Mouse (Mus musculus) MEL (cell line): ENCODE measurements around the gene Cdc42bpa. TPM values are rescaled to one million over a fixed set of nuclear protein-coding genes. Genes with fewer than 3 reads are reported as not detected.

Experiments
- DNase-seq: peaks from one replicate; pipeline ENCODE4 v3.0.0; 2011; ENCODE audit warnings: low read depth, low spot score
- H3K27ac ChIP-seq: 2 replicates; pipeline ENCODE4 v1.5.1; 2012; ENCODE audit warnings: low read depth, mild to moderate bottlenecking, control low read depth, low read length, moderate library complexity; ENCODE audit not compliant: control insufficient read depth
- H3K27me3 ChIP-seq, 2 experiments: fragments of 150-350 bp in 1 of 2; sonication (generic) in 1 of 2; 2 replicates each; pipeline ENCODE4 v1.6.1; 2012; ENCODE audit warnings: low read length in 2 of 2, mild to moderate bottlenecking in 2 of 2, improper control_type of control experiment in 1 of 2, moderate library complexity in 1 of 2; ENCODE audit not compliant: insufficient read depth in 2 of 2, control insufficient read depth in 1 of 2
- H3K36me3 ChIP-seq, 2 experiments: 2 replicates each; pipeline ENCODE4 v1.6.1; 2012 to 2014; ENCODE audit warnings: low read length in 2 of 2, improper control_type of control experiment in 1 of 2, inconsistent platforms in 1 of 2, mild to moderate bottlenecking in 1 of 2; ENCODE audit not compliant: insufficient read depth in 2 of 2, control insufficient read depth in 1 of 2
- H3K4me1 ChIP-seq, 2 experiments: fragments of 150-350 bp in 1 of 2; sonication (generic) in 1 of 2; 2 replicates each; pipeline ENCODE4 v1.6.1; 2012; ENCODE audit warnings: low read length in 2 of 2, improper control_type of control experiment in 1 of 2, mild to moderate bottlenecking in 1 of 2; ENCODE audit not compliant: insufficient read depth in 2 of 2, control insufficient read depth in 1 of 2
- H3K4me3 ChIP-seq, 2 experiments: fragments of 150-350 bp in 1 of 2; sonication (generic) in 1 of 2; 2 replicates each; pipeline ENCODE4 v1.5.1; 2012; ENCODE audit warnings: low read depth in 2 of 2, low read length in 2 of 2, mild to moderate bottlenecking in 2 of 2, moderate library complexity in 2 of 2, control low read depth in 1 of 2, improper control_type of control experiment in 1 of 2; ENCODE audit not compliant: control insufficient read depth in 1 of 2, insufficient read depth in 1 of 2
- H3K79me2 ChIP-seq: 2 replicates; pipeline ENCODE4 v1.6.1; 2012; ENCODE audit warnings: mild to moderate bottlenecking, low read length, moderate library complexity; ENCODE audit not compliant: control insufficient read depth, poor library complexity, insufficient read depth
- H3K9ac ChIP-seq: 2 replicates; pipeline ENCODE4 v1.6.1; 2012; ENCODE audit warnings: low read depth, mild to moderate bottlenecking, control low read depth, low read length, moderate library complexity; ENCODE audit not compliant: control insufficient read depth, poor library complexity, severe bottlenecking
- H3K9me3 ChIP-seq: fragments of 150-350 bp; sonication (generic); replicated peaks from 2 replicates; pipeline ENCODE4 v1.6.1; 2012; ENCODE audit warnings: mild to moderate bottlenecking, low read length, improper control_type of control experiment, moderate library complexity; ENCODE audit not compliant: insufficient read depth
- BHLHE40 ChIP-seq: IDR thresholded peaks from 2 replicates; pipeline ENCODE4 v1.6.1; 2012; ENCODE audit warnings: low read depth, mild to moderate bottlenecking, inconsistent platforms, low read length, improper control_type of control experiment, borderline replicate concordance
- CTCF ChIP-seq, 3 experiments: IDR thresholded peaks in 2 of 3; conservative IDR thresholded peaks in 1 of 3; 2 replicates each; pipeline ENCODE4 v1.5.1; 2011 to 2012; ENCODE audit warnings: low read length in 3 of 3, low read depth in 2 of 3, mild to moderate bottlenecking in 2 of 3, improper control_type of control experiment in 1 of 3, inconsistent platforms in 1 of 3, mixed read lengths in 1 of 3, moderate library complexity in 1 of 3; ENCODE audit not compliant: control insufficient read depth in 1 of 3, insufficient read depth in 1 of 3, poor library complexity in 1 of 3, severe bottlenecking in 1 of 3
- E2F4 ChIP-seq: IDR thresholded peaks from 2 replicates; pipeline ENCODE4 v1.6.1; 2011; ENCODE audit warnings: low read depth, low read length, improper control_type of control experiment, borderline replicate concordance
- ELF1 ChIP-seq: IDR thresholded peaks from 2 replicates; pipeline ENCODE4 v1.6.1; 2014; ENCODE audit warnings: low read depth, mild to moderate bottlenecking, inconsistent platforms, low read length, improper control_type of control experiment, moderate library complexity
- EP300 ChIP-seq, 2 experiments: IDR thresholded peaks; 2 replicates each; pipeline ENCODE4 v1.6.1; 2011; ENCODE audit warnings: improper control_type of control experiment in 2 of 2, low read length in 2 of 2, low read depth in 1 of 2, mild to moderate bottlenecking in 1 of 2
- ETS1 ChIP-seq: IDR thresholded peaks from 2 replicates; pipeline ENCODE4 v1.6.1; 2012; ENCODE audit warnings: low read depth, mild to moderate bottlenecking, inconsistent platforms, low read length, improper control_type of control experiment, moderate library complexity
- GABPA ChIP-seq: IDR thresholded peaks from 2 replicates; pipeline ENCODE4 v1.6.1; 2012; ENCODE audit warnings: low read depth, mild to moderate bottlenecking, inconsistent platforms, low read length, improper control_type of control experiment, moderate library complexity
- MAFK ChIP-seq: IDR thresholded peaks from 2 replicates; pipeline ENCODE4 v1.6.1; 2011; ENCODE audit warnings: low read depth, mild to moderate bottlenecking, low read length, improper control_type of control experiment, borderline replicate concordance
- MEF2A ChIP-seq: IDR thresholded peaks from 2 replicates; pipeline ENCODE4 v1.6.1; 2014; ENCODE audit warnings: low read depth, mild to moderate bottlenecking, inconsistent platforms, low read length, improper control_type of control experiment; ENCODE audit not compliant: poor library complexity, insufficient replicate concordance, severe bottlenecking; ENCODE audit errors: extremely low read depth
- MXI1 ChIP-seq: IDR thresholded peaks from 2 replicates; pipeline ENCODE4 v1.6.1; 2011; ENCODE audit warnings: mild to moderate bottlenecking, low read depth, low read length, improper control_type of control experiment
- MYB ChIP-seq: IDR thresholded peaks from 2 replicates; pipeline ENCODE4 v1.6.1; 2011; ENCODE audit warnings: mild to moderate bottlenecking, low read depth, low read length, improper control_type of control experiment
- NELFE ChIP-seq: IDR thresholded peaks from 2 replicates; pipeline ENCODE4 v1.6.1; 2011; ENCODE audit warnings: low read depth, low read length, improper control_type of control experiment
- NRF1 ChIP-seq: IDR thresholded peaks from 2 replicates; pipeline ENCODE4 v1.6.1; 2014; ENCODE audit warnings: low read depth, mild to moderate bottlenecking, inconsistent platforms, low read length, improper control_type of control experiment, moderate library complexity; ENCODE audit not compliant: poor library complexity, insufficient read depth, severe bottlenecking
- POLR2A ChIP-seq, 2 experiments: IDR thresholded peaks; 2 replicates each; pipeline ENCODE4 v1.6.1; 2011 to 2012; ENCODE audit warnings: low read length in 2 of 2, mild to moderate bottlenecking in 2 of 2, control low read depth in 1 of 2, improper control_type of control experiment in 1 of 2, low read depth in 1 of 2, moderate library complexity in 1 of 2; ENCODE audit not compliant: control insufficient read depth in 1 of 2, insufficient read depth in 1 of 2, poor library complexity in 1 of 2
- POLR2AphosphoS2 ChIP-seq: IDR thresholded peaks from 2 replicates; pipeline ENCODE4 v1.6.1; 2011; ENCODE audit warnings: low read length, improper control_type of control experiment
- POLR2AphosphoS5 ChIP-seq: IDR thresholded peaks from 2 replicates; pipeline ENCODE4 v1.6.1; 2012; ENCODE audit warnings: low read depth, borderline replicate concordance, mild to moderate bottlenecking, inconsistent platforms, low read length, moderate library complexity, mixed read lengths
- RAD21 ChIP-seq: IDR thresholded peaks from 2 replicates; pipeline ENCODE4 v1.6.1; 2011; ENCODE audit warnings: mild to moderate bottlenecking, low read depth, low read length, improper control_type of control experiment
- RCOR1 ChIP-seq: IDR thresholded peaks from 2 replicates; pipeline ENCODE4 v1.6.1; 2012; ENCODE audit warnings: low read depth, mild to moderate bottlenecking, inconsistent platforms, low read length, improper control_type of control experiment
- SIN3A ChIP-seq: IDR thresholded peaks from 2 replicates; pipeline ENCODE4 v1.6.1; 2012; ENCODE audit warnings: low read length, improper control_type of control experiment, inconsistent platforms
- SMC3 ChIP-seq: IDR thresholded peaks from 2 replicates; pipeline ENCODE4 v1.6.1; 2011; ENCODE audit warnings: low read depth, low read length, improper control_type of control experiment
- TCF12 ChIP-seq: IDR thresholded peaks from 2 replicates; pipeline ENCODE4 v1.6.1; 2014; ENCODE audit warnings: low read depth, mild to moderate bottlenecking, inconsistent platforms, low read length, improper control_type of control experiment, moderate library complexity
- UBTF ChIP-seq: IDR thresholded peaks from 2 replicates; pipeline ENCODE4 v1.6.1; 2012; ENCODE audit warnings: low read depth, mild to moderate bottlenecking, inconsistent platforms, low read length, improper control_type of control experiment, moderate library complexity, borderline replicate concordance; ENCODE audit not compliant: insufficient read depth
- USF1 ChIP-seq: IDR thresholded peaks from 2 replicates; pipeline ENCODE4 v1.6.1; 2014; ENCODE audit warnings: low read depth, mild to moderate bottlenecking, inconsistent platforms, low read length, improper control_type of control experiment, moderate library complexity
- USF2 ChIP-seq, 2 experiments: IDR thresholded peaks; 2 replicates each; pipeline ENCODE4 v1.6.1; 2011 to 2012; ENCODE audit warnings: improper control_type of control experiment in 2 of 2, low read length in 2 of 2, borderline replicate concordance in 1 of 2, inconsistent platforms in 1 of 2, low read depth in 1 of 2, mild to moderate bottlenecking in 1 of 2; ENCODE audit not compliant: insufficient read depth in 1 of 2
- ZC3H11A ChIP-seq: IDR thresholded peaks from 2 replicates; pipeline ENCODE4 v1.6.1; 2012; ENCODE audit warnings: low read depth, mild to moderate bottlenecking, inconsistent platforms, low read length, improper control_type of control experiment
- ZKSCAN1 ChIP-seq: IDR thresholded peaks from 2 replicates; pipeline ENCODE4 v1.6.1; 2012; ENCODE audit warnings: low read depth, mild to moderate bottlenecking, inconsistent platforms, low read length, improper control_type of control experiment, moderate library complexity
- ZMIZ1 ChIP-seq: IDR thresholded peaks from 2 replicates; pipeline ENCODE4 v1.6.1; 2012; ENCODE audit warnings: low read depth, mild to moderate bottlenecking, inconsistent platforms, low read length, improper control_type of control experiment, moderate library complexity
- polyA plus RNA-seq, 2 experiments: library from polyadenylated mRNA; stranded (reverse) in 1 of 2; unstranded in 1 of 2; fragments of >175 nt in 1 of 2; fragments of >200 nt in 1 of 2; gene quantifications; 2 replicates each; pipeline versions ENCODE4 v1.2.1 to v1.2.4; 2012; ENCODE audit warnings: low replicate concordance in 2 of 2, low read depth in 1 of 2; ENCODE audit not compliant: insufficient read length in 2 of 2, insufficient read depth in 1 of 2, missing spikeins in 1 of 2
- total RNA-seq: library from RNA; depleted of rRNA; stranded (reverse); fragments of 300-350 nt; gene quantifications from 2 replicates; pipeline ENCODE4 v1.2.3, GENCODE M21; 2012

Gene Cdc42bpa
- total and polyA plus RNA-seq, 3 experiments: 7.7 to 14.6 TPM; not detected in 1

- Histone ChIP-seq H3K27me3 (no peaks in the 10 kb centered on the region), H3K36me3 (peaks cover 0 to 2% of the 10 kb centered on the region in 2 experiments; a peak in 2 of 4 replicates), H3K4me1 (no peaks in the 10 kb centered on the region; a peak in 1 of 4 replicates), H3K9me3 (no peaks in the 10 kb centered on the region), H3K79me2 (no peaks in the 10 kb centered on the region), H3K4me3 (no peak overlapping the region), H3K27ac (no peak overlapping the region), H3K9ac (no peak overlapping the region)
- TF ChIP-seq ZKSCAN1 (no peak), POLR2AphosphoS5 (no peak), E2F4 (no peak), RAD21 (no peak), ZC3H11A (no peak), SMC3 (no peak), BHLHE40 (no peak), MAFK (no peak), GABPA (no peak), UBTF (no peak), MYB (no peak), NRF1 (no peak), POLR2A (IDR thresholded peaks at IDR 0.05; ENCODE audit: control insufficient read depth in 1 of 2, insufficient read depth in 1 of 2, low read depth in 1 of 2, low read length in 2 of 2, poor library complexity in 1 of 2) (no peak), EP300 (IDR thresholded peaks at IDR 0.05; ENCODE audit: low read depth in 1 of 2, low read length in 2 of 2) (no peak), SIN3A (no peak), USF1 (no peak), ZMIZ1 (no peak), POLR2AphosphoS2 (no peak), MXI1 (no peak), NELFE (no peak)
- no peak for DNase-seq
Observed at GRCm38 (mm10) chr1:180013479-180013878, 53.2 kb downstream of the Cdc42bpa start.

- Histone ChIP-seq H3K27ac (no peak overlapping the region), H3K36me3 (peaks cover 0 to 2% of the 10 kb centered on the region in 2 experiments; a peak in 2 of 4 replicates), H3K9ac (no peak overlapping the region), H3K4me3 (no peak overlapping the region), H3K27me3 (no peaks in the 10 kb centered on the region), H3K4me1 (no peaks in the 10 kb centered on the region; a peak in 1 of 4 replicates), H3K9me3 (no peaks in the 10 kb centered on the region), H3K79me2 (no peaks in the 10 kb centered on the region)
- no peak for DNase-seq
- no peak for TF ChIP-seq RCOR1
- TF ChIP-seq RAD21: no peak
- no peak for TF ChIP-seq ELF1
- no peak for TF ChIP-seq USF2 (IDR thresholded peaks at IDR 0.05; ENCODE audit: borderline replicate concordance in 1 of 2, insufficient read depth in 1 of 2, low read depth in 1 of 2, low read length in 2 of 2)
- no peak for TF ChIP-seq ETS1
- no peak for TF ChIP-seq CTCF (IDR thresholded peaks at IDR 0.05 in 2 of 3, conservative IDR thresholded peaks at IDR 0.05 in 1 of 3; ENCODE audit: control insufficient read depth in 1 of 3, insufficient read depth in 1 of 3, low read depth in 2 of 3, low read length in 3 of 3, poor library complexity in 1 of 3, severe bottlenecking in 1 of 3)
- no peak for TF ChIP-seq MYB
- no peak for TF ChIP-seq TCF12
- no peak for TF ChIP-seq SIN3A
- TF ChIP-seq POLR2A (IDR thresholded peaks at IDR 0.05; ENCODE audit: control insufficient read depth in 1 of 2, insufficient read depth in 1 of 2, low read depth in 1 of 2, low read length in 2 of 2, poor library complexity in 1 of 2): no peak
- TF ChIP-seq USF1: no peak
- TF ChIP-seq MAFK: no peak
- TF ChIP-seq MEF2A: no peak
- no peak for TF ChIP-seq NRF1
- TF ChIP-seq EP300 (IDR thresholded peaks at IDR 0.05; ENCODE audit: low read depth in 1 of 2, low read length in 2 of 2): no peak
- no peak for TF ChIP-seq UBTF
Observed at GRCm38 (mm10) chr1:180018218-180018617, 57.9 kb downstream of the Cdc42bpa start.
